Mouse (Mus musculus) forebrain, embryonic 13.5 days (tissue): ENCODE measurements around the gene Ankrd39. TPM values are rescaled to one million over a fixed set of nuclear protein-coding genes. Genes with fewer than 3 reads are reported as not detected.

ENCODE experiments used
- ATAC-seq: fragments of 200-750 bp; cut with Nextera tagmentation; 2 replicates; pipeline ENCODE4 v1.8.0; 2017
- H3K27ac ChIP-seq: fragments of 300-500 bp; sonication (generic); 2 replicates; pipeline ENCODE4 v1.5.1; 2015; ENCODE audit warnings: inconsistent platforms, mild to moderate bottlenecking, moderate library complexity
- H3K27me3 ChIP-seq: fragments of 300-500 bp; sonication (generic); 2 replicates; pipeline ENCODE4 v1.6.1; 2015; ENCODE audit warnings: mild to moderate bottlenecking, inconsistent platforms
- H3K36me3 ChIP-seq: fragments of 300-500 bp; sonication (generic); 2 replicates; pipeline ENCODE4 v1.6.1; 2015; ENCODE audit warnings: mild to moderate bottlenecking, inconsistent platforms; ENCODE audit not compliant: poor library complexity, severe bottlenecking
- H3K4me1 ChIP-seq: fragments of 300-500 bp; sonication (generic); 2 replicates; pipeline ENCODE4 v1.6.1; 2015; ENCODE audit warnings: inconsistent platforms
- H3K4me2 ChIP-seq: fragments of 300-500 bp; sonication (generic); 2 replicates; pipeline ENCODE4 v1.6.1; 2015; ENCODE audit warnings: inconsistent platforms, mild to moderate bottlenecking, moderate library complexity
- H3K4me3 ChIP-seq: fragments of 300-500 bp; sonication (generic); 2 replicates; pipeline ENCODE4 v1.5.1; 2015; ENCODE audit warnings: mild to moderate bottlenecking, inconsistent platforms
- H3K9ac ChIP-seq: fragments of 300-500 bp; sonication (generic); 2 replicates; pipeline ENCODE4 v1.6.1; 2015; ENCODE audit warnings: mild to moderate bottlenecking, inconsistent platforms
- H3K9me3 ChIP-seq: fragments of 300-500 bp; sonication (generic); replicated peaks from 2 replicates; pipeline ENCODE4 v1.6.1; 2016; ENCODE audit warnings: inconsistent platforms
- WGBS: fragments of 180-500 bp; shearing (Covaris S2); methylation state at CpG from one replicate; pipeline ENCODE4 v1.1.7; 2015; 5-methylcytosine and 5-hydroxymethylcytosine counted together
- polyA plus RNA-seq: library from polyadenylated mRNA; unstranded; fragments of >200 nt; fragmentation: Nextera tagmentation; extraction: Ambion mirVana; gene quantifications from 2 replicates; pipeline ENCODE4 v1.2.1, GENCODE M21; 2015

Ankrd39 gene
- polyA plus RNA-seq, 1 experiment from 2014 or later = 16.9 TPM

GRCm38 (mm10) chr1:36523332-36524013 is 23.8 kb downstream of the Ankrd39 start:
- Histone ChIP-seq H3K9ac (no peak overlapping the region), H3K4me3 (no peak overlapping the region), H3K36me3 (peaks cover 87% of the 10 kb centered on the region), H3K4me1 (peaks cover 34% of the 10 kb centered on the region), H3K9me3 (no peaks in the 10 kb centered on the region), H3K27me3 (no peaks in the 10 kb centered on the region), H3K27ac (peak overlapping the region; percentile 83), H3K4me2 (no peak overlapping the region)
- WGBS = 47% methylated on average over 9 of the region's 9 CpGs
- peak; percentile 48 for ATAC-seq

DNA sequence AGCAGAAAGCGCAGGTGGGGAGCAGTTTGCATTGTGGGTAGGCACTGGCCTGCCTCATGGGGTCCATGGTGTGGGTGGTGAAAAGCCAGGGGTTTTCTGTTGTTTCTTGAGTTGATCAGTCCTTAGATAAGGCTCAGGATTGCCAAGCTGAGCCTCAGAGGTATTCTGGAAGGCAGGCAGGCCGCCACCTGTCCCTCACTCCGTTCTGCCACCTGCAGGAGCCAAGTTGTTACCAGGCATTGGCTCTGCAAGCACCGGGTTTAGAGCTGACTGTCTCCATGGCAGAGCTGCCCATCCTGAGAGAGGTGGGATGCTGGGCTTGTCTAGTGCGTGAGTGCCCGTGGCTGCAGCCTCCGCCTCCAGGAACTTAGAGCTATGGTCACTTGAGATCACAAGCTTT is 25.0 kb downstream of the Ankrd39 start:
- Histone ChIP-seq H3K4me1 (peaks cover 28% of the 10 kb centered on the region), H3K9ac (no peak overlapping the region), H3K36me3 (peaks cover 99% of the 10 kb centered on the region), H3K27me3 (no peaks in the 10 kb centered on the region), H3K27ac (no peak overlapping the region), H3K4me2 (no peak overlapping the region), H3K9me3 (no peaks in the 10 kb centered on the region), H3K4me3 (no peak overlapping the region)
- no peak for ATAC-seq
- WGBS = 95% methylated on average over 7 of the region's 7 CpGs

DNA sequence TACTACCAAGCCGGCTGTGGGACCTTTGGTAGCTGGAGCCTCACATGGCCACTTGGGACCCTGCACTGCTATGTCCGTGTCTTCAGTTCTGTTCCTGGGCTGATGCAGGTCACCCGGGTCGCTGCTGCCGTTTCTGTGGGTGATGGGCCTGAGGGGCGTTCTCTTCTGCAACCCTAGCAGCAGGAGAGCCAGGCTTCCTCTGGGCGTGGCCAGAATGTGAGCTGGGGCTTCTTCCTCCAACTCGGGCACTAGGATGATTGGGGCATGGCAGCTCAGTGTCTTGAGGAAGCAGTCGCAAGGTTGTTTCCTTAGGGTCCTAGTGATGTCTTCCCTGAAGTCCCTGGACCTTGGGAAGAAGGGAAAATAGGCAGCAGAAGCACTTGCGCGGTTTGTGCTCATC is 27.6 kb downstream of the Ankrd39 start:
- 92% methylated on average over 11 of the region's 11 CpGs for WGBS
- Histone ChIP-seq H3K4me2 (no peak overlapping the region), H3K27ac (no peak overlapping the region), H3K9me3 (no peaks in the 10 kb centered on the region), H3K36me3 (peaks cover 84% of the 10 kb centered on the region), H3K27me3 (no peaks in the 10 kb centered on the region), H3K4me1 (peaks cover 41% of the 10 kb centered on the region), H3K4me3 (no peak overlapping the region), H3K9ac (no peak overlapping the region)
- no peak for ATAC-seq

DNA sequence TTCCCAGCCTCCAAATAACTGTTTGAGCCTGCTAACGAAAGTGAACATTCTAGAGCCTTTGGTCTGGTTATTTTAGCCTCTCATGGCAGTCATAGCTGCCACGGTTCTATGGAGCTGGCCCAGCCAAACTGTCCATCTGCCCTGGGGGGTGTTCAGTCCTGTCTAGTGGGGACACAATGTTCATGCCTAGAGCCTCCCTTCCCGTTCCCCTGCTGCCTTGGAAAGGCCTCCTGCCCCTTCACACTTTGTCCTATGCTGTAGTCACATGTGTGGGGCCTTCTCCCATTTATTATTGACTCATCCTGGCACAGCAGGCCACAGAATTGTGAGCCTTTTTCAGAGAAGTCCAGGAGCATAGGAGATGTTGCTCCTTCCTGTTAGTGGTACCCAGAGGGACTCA is 29.0 kb downstream of the Ankrd39 start:
- peaks cover 70% of the 10 kb centered on the region for H3K36me3 ChIP-seq
- H3K4me2 ChIP-seq = no peak overlapping the region
- no peaks in the 10 kb centered on the region for H3K9me3 ChIP-seq
- H3K4me3 ChIP-seq = no peak overlapping the region
- ATAC-seq = no peak
- no peaks in the 10 kb centered on the region for H3K27me3 ChIP-seq
- H3K9ac ChIP-seq = no peak overlapping the region
- no peak overlapping the region for H3K27ac ChIP-seq
- WGBS = 89% methylated on average over 3 of the region's 3 CpGs
- H3K4me1 ChIP-seq = peaks cover 48% of the 10 kb centered on the region

DNA sequence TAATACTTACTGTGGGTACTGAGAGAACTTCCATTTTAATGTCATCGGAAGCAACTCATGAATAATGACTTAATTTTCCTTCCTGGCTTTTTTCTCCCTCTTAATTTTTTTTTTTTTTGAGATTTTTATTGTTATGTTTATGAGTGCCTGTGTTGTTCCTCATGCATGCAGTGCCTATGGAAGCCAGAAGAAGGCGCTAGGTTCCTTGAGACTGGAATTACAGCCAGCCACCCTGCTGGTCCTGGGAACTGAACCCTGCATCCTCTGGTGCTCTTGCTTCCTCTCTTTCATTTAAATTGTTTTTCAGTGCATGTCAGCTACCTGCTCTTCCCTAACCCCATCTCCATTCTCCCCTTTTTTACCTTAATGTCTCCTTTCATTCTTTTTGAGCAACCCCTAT is 33.5 kb downstream of the Ankrd39 start:
- WGBS = 28% methylated on average over 2 of the region's 2 CpGs

DNA sequence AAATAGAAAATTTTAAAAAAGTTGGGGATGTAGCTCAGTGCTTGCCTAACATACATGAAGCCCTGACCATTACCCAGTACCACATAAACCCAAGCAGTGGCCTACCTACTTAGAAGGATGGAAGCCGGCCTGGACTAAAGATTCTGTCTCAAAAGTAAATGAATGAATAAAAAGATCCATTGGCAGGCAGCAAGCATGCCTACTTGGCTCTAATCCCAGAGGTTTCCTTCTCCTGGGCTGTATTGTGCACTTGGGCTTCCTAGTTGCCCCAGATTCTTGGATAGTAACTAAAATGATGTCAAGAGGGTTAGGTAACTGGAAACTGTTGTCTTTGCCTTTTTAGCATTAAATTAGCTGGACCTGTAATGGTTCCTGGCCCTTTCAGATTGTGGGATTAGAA is 33.9 kb downstream of the Ankrd39 start:
- H3K4me1 ChIP-seq = peaks cover 44% of the 10 kb centered on the region
- no peaks in the 10 kb centered on the region for H3K27me3 ChIP-seq
- peak overlapping the region; percentile 91 for H3K9ac ChIP-seq
- H3K27ac ChIP-seq = peak overlapping the region; percentile 99
- WGBS = 4% methylated on average over 1 of the region's 1 CpGs
- no peaks in the 10 kb centered on the region for H3K9me3 ChIP-seq
- H3K36me3 ChIP-seq = peaks cover 22% of the 10 kb centered on the region
- peak overlapping the region; percentile 96 for H3K4me3 ChIP-seq
- ATAC-seq = no peak
- H3K4me2 ChIP-seq = peak overlapping the region; percentile 94

More for the DNA sequence above, 33.5 kb downstream of the Ankrd39 start:
- H3K4me1 ChIP-seq = peaks cover 44% of the 10 kb centered on the region
- H3K27me3 ChIP-seq = no peaks in the 10 kb centered on the region
- peak overlapping the region; percentile 94 for H3K4me2 ChIP-seq
- H3K4me3 ChIP-seq = peak overlapping the region; percentile 96
- H3K27ac ChIP-seq = peak overlapping the region; percentile 46
- H3K9me3 ChIP-seq = no peaks in the 10 kb centered on the region
- peak overlapping the region; percentile 91; the same call in 1 of the 2 replicates for H3K9ac ChIP-seq
- peaks cover 26% of the 10 kb centered on the region for H3K36me3 ChIP-seq
- ATAC-seq = no peak

DNA sequence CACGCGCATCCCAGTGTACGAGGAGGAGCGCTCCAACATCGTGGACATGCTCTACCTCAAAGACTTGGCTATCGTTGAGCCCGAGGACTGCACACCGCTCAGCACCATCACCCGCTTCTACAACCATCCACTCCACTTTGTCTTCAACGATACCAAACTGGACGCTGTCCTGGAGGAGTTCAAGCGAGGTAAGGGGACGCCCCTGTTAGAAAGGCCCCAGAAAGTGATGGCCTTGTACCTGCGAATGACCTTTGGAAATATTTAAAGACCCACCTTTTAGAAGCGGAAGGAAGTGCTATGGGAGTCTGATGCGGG is 34.3 kb downstream of the Ankrd39 start:
- H3K27ac ChIP-seq = peak overlapping the region; percentile 99
- H3K4me3 ChIP-seq = peak overlapping the region; percentile 96
- 1% methylated on average over 16 of the region's 16 CpGs for WGBS
- H3K4me1 ChIP-seq = peaks cover 43% of the 10 kb centered on the region
- no peak for ATAC-seq
- H3K9ac ChIP-seq = peak overlapping the region; percentile 91
- peak overlapping the region; percentile 94 for H3K4me2 ChIP-seq
- H3K9me3 ChIP-seq = no peaks in the 10 kb centered on the region
- no peaks in the 10 kb centered on the region for H3K27me3 ChIP-seq
- H3K36me3 ChIP-seq = peaks cover 18% of the 10 kb centered on the region

DNA sequence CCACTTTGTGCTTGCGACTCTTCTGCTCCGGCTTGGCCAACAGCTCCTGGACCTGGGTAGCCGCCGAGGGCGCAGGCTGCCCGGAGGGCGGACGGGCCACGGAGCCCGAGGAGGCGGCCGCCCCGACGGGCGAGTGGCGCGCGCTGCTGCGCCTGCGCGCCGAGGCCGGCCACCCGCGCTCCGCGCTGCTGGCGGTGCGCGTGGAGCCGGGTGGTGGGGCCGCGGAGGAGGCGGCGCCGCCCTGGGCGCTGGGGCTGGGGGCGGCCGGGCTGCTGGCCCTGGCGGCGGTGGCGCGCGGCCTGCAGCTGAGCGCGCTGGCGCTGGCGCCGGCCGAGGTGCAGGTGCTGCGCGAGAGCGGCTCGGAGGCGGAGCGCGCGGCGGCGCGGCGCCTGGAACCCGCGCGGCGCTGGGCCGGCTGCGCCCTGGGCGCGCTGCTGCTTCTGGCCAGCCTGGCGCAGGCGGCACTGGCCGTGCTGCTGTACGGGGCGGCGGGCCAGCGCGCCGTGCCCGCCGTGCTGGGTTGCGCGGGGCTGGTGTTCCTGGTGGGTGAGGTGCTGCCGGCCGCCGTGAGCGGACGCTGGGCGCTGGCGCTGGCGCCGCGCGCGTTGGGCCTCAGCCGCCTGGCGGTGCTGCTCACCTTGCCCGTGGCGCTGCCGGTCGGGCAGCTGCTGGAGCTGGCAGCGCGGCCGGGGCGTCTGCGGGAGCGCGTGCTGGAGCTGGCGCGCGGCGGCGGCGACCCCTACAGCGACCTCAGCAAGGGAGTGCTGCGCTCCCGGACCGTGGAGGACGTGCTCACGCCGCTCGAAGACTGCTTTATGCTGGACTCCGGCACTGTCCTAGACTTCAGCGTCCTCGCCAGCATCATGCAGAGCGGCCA is 34.9 kb downstream of the Ankrd39 start:
- Histone ChIP-seq H3K9ac (peak overlapping the region; percentile 91), H3K4me3 (peak overlapping the region; percentile 96), H3K27me3 (no peaks in the 10 kb centered on the region), H3K4me2 (peak overlapping the region; percentile 94), H3K4me1 (peaks cover 37% of the 10 kb centered on the region), H3K36me3 (peaks cover 18% of the 10 kb centered on the region), H3K27ac (peak overlapping the region; percentile 99), H3K9me3 (no peaks in the 10 kb centered on the region)
- ATAC-seq = peak; percentile 68
- WGBS = under 1% methylated on average over 81 of the region's 126 CpGs

DNA sequence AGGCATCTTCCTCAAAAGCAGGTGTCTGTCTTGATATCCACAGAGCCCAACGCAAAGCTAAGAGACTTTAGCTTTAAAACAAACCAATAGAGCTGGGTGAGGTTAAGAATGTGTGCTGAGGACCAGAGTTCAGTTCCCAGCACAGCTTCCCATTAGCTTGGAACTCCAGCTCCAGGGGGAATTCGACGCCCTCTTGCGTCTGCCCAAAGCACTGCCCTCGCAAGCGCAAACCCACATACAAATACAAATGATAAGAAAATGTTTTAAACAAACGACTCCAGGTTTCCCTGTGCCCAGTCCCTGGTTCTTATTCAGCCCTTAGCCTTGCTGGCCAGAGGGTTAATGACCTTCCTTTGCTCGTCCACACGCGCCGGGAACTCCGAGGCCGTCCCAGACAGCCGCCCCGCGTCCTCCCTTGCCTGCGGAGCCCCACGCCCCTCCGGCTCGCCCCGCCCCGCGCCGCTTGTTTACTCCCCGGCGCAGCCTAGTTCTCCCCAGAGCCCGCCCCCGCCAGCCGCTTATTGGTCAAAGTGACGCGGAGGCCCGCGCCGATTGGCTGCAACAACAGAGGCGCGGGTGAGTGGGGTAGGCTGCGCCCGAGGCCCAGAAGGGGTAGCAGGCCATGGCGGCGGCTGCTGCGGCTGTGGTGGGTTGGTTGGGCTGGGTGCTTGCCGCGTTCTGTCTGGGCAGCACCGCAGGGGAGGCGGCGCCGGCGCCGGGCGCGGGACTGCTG is 35.8 kb downstream of the Ankrd39 start, which contains the start of gene Cnnm3:
Gene Cnnm3, plus strand, starts transcription at position 579 of the 733 bp plus-strand sequence.
- under 1% methylated on average over 51 of the region's 51 CpGs for WGBS
- Histone ChIP-seq H3K4me1 (peaks cover 35% of the 10 kb centered on the region), H3K4me2 (peak within 1 kb of the TSS; percentile 94), H3K27ac (peak within 1 kb of the TSS; percentile 99), H3K36me3 (peaks cover 16% of the 10 kb centered on the region), H3K9me3 (no peaks in the 10 kb centered on the region), H3K9ac (peak within 1 kb of the TSS; percentile 91), H3K4me3 (peak within 1 kb of the TSS; percentile 96), H3K27me3 (no peaks in the 10 kb centered on the region)
- peak; percentile 99 for ATAC-seq

GRCm38 (mm10) chr1:36508238-36508637 is 39.0 kb downstream of the Ankrd39 start:
- peaks cover 5% of the 10 kb centered on the region for H3K4me1 ChIP-seq
- peaks cover 24% of the 10 kb centered on the region for H3K36me3 ChIP-seq
- H3K4me2 ChIP-seq = no peak overlapping the region
- H3K27ac ChIP-seq = no peak overlapping the region
- WGBS = 93% methylated on average over 5 of the region's 5 CpGs
- no peak overlapping the region for H3K9ac ChIP-seq
- no peaks in the 10 kb centered on the region for H3K27me3 ChIP-seq
- no peaks in the 10 kb centered on the region for H3K9me3 ChIP-seq
- no peak overlapping the region for H3K4me3 ChIP-seq
- ATAC-seq = no peak

DNA sequence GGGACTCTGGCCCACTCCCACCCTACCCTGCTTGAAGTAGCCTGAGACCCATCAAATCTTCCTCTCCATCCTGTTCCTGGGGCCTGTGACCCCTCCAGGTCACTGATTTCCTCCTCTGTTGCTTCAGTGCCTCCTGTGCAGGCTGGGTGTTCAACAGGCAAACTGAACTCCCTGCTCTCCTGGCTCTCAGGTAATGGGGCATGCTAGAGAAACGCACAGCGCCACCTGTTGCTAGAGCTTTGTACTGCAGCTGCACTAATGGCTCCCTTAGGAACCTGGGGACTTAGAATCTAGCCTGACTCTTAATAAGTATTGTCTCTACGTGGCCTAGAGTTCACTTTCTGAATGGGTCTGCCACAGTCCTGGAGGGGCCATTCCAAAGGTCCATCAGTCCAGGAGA is 46.0 kb downstream of the Ankrd39 start:
- Histone ChIP-seq H3K27me3 (no peaks in the 10 kb centered on the region), H3K4me3 (no peak overlapping the region), H3K36me3 (peaks cover 35% of the 10 kb centered on the region), H3K9me3 (no peaks in the 10 kb centered on the region), H3K9ac (no peak overlapping the region), H3K4me2 (no peak overlapping the region), H3K27ac (no peak overlapping the region), H3K4me1 (no peaks in the 10 kb centered on the region)
- 10% methylated on average over 3 of the region's 3 CpGs for WGBS
- peak; percentile 63; the same call in 1 of the 2 replicates for ATAC-seq

GRCm38 (mm10) chr1:36497312-36497711 is 49.9 kb downstream of the Ankrd39 start:
- H3K4me1 ChIP-seq = 0 out of 2 replicates have a peak, but pooled peaks cover 3% of the 10 kb centered on the region
- H3K27me3 ChIP-seq = no peaks in the 10 kb centered on the region
- no peak overlapping the region for H3K4me3 ChIP-seq
- H3K36me3 ChIP-seq = peaks cover 26% of the 10 kb centered on the region
- H3K9ac ChIP-seq = no peak overlapping the region
- ATAC-seq = no peak
- H3K27ac ChIP-seq = no peak overlapping the region
- H3K9me3 ChIP-seq = no peaks in the 10 kb centered on the region
- H3K4me2 ChIP-seq = no peak overlapping the region
- WGBS = 75% methylated on average over 2 of the region's 2 CpGs
